Mouse (Mus musculus): ENCODE data around the gene Apoc1.
A peak's percentile ranks its signal among the peaks of the same experiment; 100 is the strongest.

Gene Apoc1

GRCm38 (mm10) chr7:19691873-19692865, at the start of gene Apoc1:
TSS of gene Apoc1 (minus strand) at chr7:19692660.
- no peak for DNase-seq

GRCm38 (mm10) chr7:19741329-19742031, 49.0 kb upstream of the Apoc1 start:
- no peak for DNase-seq

DNA sequence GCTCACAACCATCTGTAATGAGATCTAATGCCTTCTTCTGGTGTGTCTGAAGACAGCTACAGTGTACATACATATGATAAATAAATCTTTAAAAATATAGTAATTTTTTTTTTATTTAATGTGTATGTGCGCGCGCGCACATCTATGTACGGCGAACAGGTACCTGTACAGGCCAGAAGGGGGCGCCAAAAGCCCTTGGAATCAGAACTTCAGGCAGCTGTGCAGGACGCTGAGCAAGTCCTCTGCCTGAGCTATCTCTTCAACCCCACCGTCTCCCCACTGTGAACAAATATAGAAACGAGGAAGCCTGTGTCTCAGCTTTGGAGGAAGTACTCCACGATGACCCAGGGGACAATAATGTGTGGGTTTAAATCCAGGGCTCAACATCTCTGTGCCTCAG, 47.8 kb upstream of the Apoc1 start:
- DNase-seq = no peak

DNA sequence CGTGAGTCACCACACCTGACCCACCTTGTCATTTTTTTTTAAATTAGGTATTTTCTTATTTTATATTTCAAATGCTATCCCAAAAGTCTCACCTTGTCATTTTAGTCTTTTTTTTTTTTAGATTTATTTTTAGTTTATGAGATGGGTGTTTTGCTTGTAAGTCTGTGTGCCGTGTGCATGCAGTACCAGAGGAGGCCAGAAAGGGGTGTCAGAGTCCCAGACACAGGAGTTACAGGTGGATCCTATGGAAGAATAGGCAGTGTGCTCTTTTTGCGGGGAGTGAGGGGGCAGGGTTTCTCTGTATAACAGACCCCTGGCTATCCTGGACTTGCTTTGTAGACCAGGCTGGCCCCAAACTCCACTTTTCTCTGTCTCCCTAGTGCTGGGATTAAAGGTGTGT, 46.3 kb upstream of the Apoc1 start:
- DNase-seq = no peak

GRCm38 (mm10) chr7:19736389-19737057, 44.1 kb upstream of the Apoc1 start:
- no peak for DNase-seq

DNA sequence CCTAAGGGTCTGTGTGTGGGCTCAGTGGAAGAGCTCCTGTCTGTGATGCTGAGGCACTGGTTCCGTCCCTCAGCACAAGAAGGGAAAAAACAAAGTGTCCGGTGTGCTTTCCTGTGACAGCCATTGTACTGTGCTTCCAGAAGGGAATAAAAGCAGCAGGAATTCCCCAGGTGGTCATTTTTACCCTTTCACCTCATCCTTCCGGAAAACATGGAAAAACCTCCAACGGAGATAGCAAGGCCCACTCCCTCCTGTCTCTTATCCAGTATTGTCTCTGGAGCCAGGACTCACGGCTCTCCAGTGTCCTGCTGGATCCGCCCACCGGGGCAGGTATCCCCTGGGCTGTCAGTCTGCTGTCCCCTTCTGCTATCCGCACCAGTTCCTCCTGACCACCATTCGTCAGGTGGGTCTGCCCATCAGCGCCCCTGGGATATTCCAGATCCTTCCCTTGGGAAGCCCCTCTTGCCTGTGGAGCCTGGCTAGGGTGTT, 41.8 kb upstream of the Apoc1 start:
- no peak for DNase-seq

GRCm38 (mm10) chr7:19726541-19726940, 34.1 kb upstream of the Apoc1 start:
- DNase-seq = no peak

GRCm38 (mm10) chr7:19724167-19724566, 31.7 kb upstream of the Apoc1 start:
- DNase-seq = no peak

GRCm38 (mm10) chr7:19722754-19723195, 30.3 kb upstream of the Apoc1 start:
- DNase-seq = no peak

DNA sequence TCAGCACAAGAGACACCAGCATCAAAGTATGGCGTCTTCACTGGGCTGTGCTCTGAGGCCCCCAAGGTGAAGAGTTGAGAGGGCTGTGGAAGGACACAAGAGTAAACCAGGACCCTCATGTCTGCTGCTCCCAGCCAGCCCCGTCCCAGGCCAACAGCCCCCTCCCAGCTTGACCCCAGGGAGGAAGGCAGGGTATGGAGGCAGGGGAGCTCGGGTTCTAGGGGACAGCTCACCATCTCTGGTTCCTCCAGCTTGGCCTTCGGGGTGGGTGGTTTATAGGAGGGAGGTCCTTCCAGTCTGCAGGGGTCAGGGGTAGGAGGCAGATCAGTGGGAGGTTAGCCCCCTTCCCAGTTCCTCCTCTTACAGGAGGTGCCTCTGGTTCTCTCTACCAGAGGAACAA, 26.7 kb upstream of the Apoc1 start:
- no peak for DNase-seq

GRCm38 (mm10) chr7:19718297-19718952, 26.0 kb upstream of the Apoc1 start:
- no peak for DNase-seq

- DNase-seq = no peak
Measured at GRCm38 (mm10) chr7:19717346-19717745, 24.9 kb upstream of the Apoc1 start.

DNA sequence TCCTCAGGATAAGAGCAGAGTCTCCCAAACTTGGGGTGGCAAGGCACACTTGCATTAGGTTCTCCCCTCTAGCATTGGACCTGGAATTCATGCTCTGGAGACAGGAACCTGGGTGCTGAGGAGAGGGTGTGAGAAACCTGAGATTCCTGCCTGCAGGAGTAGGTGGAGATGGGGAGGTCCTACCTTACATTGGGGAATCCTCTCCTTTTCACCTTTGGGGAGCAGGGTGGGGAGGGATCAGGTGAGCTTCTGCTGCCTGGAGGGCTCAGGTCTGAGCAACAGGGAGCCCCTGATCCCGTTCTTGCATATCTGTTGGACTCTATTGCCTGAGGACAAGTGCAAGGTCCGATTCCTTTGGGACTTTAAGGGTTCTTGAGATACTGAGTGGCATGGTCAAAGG, 24.4 kb upstream of the Apoc1 start:
- no peak for DNase-seq

GRCm38 (mm10) chr7:19716055-19716682, 23.7 kb upstream of the Apoc1 start:
- DNase-seq = no peak

DNA sequence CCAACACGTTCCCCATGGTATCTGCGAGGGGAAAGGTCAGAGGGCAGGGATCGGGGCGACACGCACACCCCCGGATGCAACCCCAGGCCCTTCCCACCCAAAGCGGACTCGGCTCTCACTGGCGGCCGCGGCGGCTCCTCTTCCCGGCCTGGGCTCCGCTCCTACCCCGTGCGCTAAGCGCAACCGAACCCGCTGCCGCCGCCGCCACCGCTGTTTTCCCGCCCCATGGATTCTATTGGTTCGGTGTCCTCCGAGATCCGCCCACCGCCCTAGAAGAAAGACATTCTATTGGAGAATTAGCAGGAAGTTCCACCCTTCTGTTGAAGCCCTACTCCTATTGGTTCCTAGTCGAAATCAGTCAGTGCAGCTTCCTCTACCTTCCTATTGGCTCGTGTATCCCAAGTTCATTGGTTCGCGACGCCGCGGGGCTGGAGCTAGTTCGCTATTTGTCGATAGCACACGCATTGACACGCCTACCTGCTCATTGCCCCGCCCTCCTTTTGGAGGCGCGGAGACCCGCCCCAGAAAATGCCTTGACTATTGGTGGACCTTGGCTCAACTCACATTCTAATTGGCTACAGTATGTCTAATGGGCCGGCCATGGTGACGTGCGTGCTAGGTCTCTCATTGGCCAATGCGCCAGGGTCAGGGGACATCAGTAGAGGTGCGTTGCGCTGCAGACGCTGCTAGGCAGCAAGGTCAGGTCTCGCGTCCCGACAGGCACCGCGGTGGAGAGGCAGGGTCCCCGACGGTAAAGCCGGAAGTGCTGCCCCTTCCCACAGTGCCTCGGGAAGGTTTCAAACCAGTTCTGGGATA, 23.0 kb upstream of the Apoc1 start, which contains the start of gene Tomm40:
Gene Tomm40, minus strand, starts transcription at position 200 of the 816 bp plus-strand sequence.
- peak; percentile 99 for DNase-seq

GRCm38 (mm10) chr7:19714836-19715235, 22.4 kb upstream of the Apoc1 start:
- no peak for DNase-seq

GRCm38 (mm10) chr7:19713598-19713997, 21.1 kb upstream of the Apoc1 start:
- DNase-seq = no peak

- DNase-seq = no peak
Measured at GRCm38 (mm10) chr7:19713196-19713595, 20.7 kb upstream of the Apoc1 start.

- DNase-seq = no peak
Measured at GRCm38 (mm10) chr7:19712414-19712813, 20.0 kb upstream of the Apoc1 start.

GRCm38 (mm10) chr7:19710650-19711049, 18.2 kb upstream of the Apoc1 start:
- no peak for DNase-seq

GRCm38 (mm10) chr7:19705271-19705670, 12.8 kb upstream of the Apoc1 start:
- DNase-seq = no peak

All from right cerebral cortex, postnatal 25 days (tissue).